Mouse (Mus musculus) cerebellum, adult 2 months (tissue): ENCODE results near the gene Plek2. TPM values are rescaled to one million over a fixed set of nuclear protein-coding genes. Genes with fewer than 3 reads are reported as not detected.
A peak's percentile ranks its signal among the peaks of the same experiment; 100 is the strongest.

Source experiments
- DNase-seq, 2 experiments: peaks; one replicate each; pipeline ENCODE4 v3.0.0; 2021
- H3K27ac ChIP-seq: fragments of 200-500 bp; 2 replicates; pipeline ENCODE4 v1.5.1; 2012; ENCODE audit warnings: low read length, control low read depth, inconsistent platforms; ENCODE audit not compliant: insufficient read depth
- H3K27me3 ChIP-seq: fragments of 200-500 bp; 2 replicates; pipeline ENCODE4 v1.6.1; 2012; ENCODE audit warnings: inconsistent platforms, mild to moderate bottlenecking, low read length, moderate library complexity; ENCODE audit not compliant: control insufficient read depth, insufficient read depth
- H3K4me1 ChIP-seq: fragments of 200-500 bp; 2 replicates; pipeline ENCODE4 v1.6.1; 2011; ENCODE audit warnings: low read length; ENCODE audit not compliant: control insufficient read depth, insufficient read depth
- H3K4me3 ChIP-seq: fragments of 200-500 bp; replicated peaks from 2 replicates; pipeline ENCODE3; 2011; ENCODE audit warnings: mild to moderate bottlenecking, low read depth, low read length, control low read depth; ENCODE audit not compliant: insufficient read depth
- CTCF ChIP-seq: fragments of 200-500 bp; IDR thresholded peaks from 2 replicates; pipeline ENCODE4 v1.5.1; 2011; ENCODE audit warnings: low read depth, mild to moderate bottlenecking, control low read depth, low read length, moderate library complexity, borderline replicate concordance; ENCODE audit not compliant: insufficient read depth
- POLR2A ChIP-seq: fragments of 200-500 bp; IDR thresholded peaks from 2 replicates; pipeline ENCODE4 v1.6.1; 2011; ENCODE audit warnings: low read length, control low read depth, borderline replicate concordance; ENCODE audit not compliant: insufficient read depth
- WGBS: fragments of 180-500 bp; shearing (Covaris S2); methylation state at CpG from one replicate; pipeline ENCODE4 v1.1.7; 2018; 5-methylcytosine and 5-hydroxymethylcytosine counted together
- polyA plus RNA-seq: library from polyadenylated mRNA; depleted of rRNA; stranded (reverse); fragments of >200 nt; gene quantifications from 2 replicates; pipeline ENCODE4 v1.2.3, GENCODE M21; 2012

Gene Plek2
- polyA plus RNA-seq, 1 experiment: 0.80 TPM

DNA sequence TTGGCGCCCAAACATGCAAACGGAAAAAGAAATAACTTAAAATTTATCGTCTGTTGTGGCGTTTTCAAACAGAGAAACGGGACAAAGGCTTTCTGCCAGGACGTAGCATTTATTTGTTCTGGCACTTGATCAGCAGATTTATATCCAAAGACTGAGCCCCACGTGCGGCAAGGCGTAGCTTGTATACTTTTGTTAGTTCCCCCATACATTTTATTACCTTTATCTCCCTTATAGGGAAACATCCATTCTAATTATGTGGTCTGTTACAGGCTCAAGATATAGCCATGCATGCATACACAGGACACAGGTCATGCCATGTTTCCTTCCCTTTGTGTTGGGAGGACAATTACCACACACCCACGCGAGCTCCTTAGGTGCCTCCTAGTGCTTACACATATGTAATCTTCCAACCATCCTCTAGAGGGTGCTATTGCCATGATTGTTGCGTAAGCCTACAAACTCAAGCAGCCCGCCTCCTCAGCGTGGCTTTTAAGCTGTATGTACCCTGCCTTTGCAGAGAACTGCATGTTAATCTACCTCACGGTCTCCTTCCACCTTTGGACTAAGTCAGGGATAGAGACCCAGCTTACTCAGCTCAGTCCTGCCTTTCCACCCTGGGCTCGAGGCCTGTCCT is 12.4 kb upstream of the Plek2 start:
- H3K4me1 ChIP-seq: peaks cover 2% of the 10 kb centered on the region; the same call in 1 of the 2 replicates
- 30% methylated on average over 16 of the region's 16 CpGs for WGBS
- no peaks in the 10 kb centered on the region for H3K27me3 ChIP-seq
- TF ChIP-seq POLR2A (no peak), CTCF (peak; percentile 89)
- DNase-seq: peak; percentile 76 to 86
- H3K4me3 ChIP-seq: peak overlapping the region; percentile 13
- H3K27ac ChIP-seq: no peak overlapping the region

DNA sequence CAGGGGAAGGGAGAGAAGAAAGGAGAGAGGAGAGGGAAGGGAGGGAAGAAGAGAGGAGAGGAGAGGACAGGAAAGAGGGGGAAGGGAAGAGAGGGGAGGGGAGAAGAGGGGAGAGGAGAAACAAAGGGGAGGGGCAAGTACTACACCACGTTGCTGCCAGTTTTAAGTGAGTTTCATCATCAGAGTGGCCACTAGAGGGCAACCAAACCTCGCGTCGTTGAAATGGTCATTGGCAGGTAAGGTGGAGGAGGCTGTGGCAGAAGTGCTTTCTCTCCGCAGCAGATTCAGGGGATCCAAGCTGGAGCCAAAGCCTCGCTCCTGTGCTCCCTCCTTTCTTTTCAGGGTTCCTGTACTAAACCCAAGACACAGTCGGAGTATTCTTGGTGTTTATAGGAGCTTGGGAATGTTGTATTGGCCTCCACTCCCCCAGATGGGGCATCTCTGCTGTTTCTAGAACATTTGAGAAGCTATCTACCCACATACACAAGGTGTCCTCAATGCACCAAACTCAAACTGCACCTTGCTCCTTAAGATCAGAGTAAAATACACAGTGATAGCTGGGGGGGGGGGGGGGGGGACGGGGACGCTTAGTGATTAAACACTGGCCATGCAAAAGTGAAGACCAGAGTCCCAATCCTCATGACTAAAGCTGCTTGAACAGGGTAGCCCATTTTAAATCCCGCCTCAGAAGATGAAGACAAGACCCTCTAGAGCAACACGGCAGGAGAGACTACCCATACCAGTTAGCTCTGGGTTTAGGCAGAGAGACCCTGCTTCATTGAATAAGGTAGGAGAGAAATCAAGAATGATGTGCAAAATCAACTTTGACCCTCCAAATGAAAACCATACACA is 11.7 kb upstream of the Plek2 start:
- peaks cover 2% of the 10 kb centered on the region; the same call in 1 of the 2 replicates for H3K4me1 ChIP-seq
- 16% methylated on average over 11 of the region's 11 CpGs for WGBS
- H3K27ac ChIP-seq: peak overlapping the region; percentile 67; the same call in 1 of the 2 replicates
- H3K4me3 ChIP-seq: peak overlapping the region; percentile 25
- peak; percentile 89 to 93 for DNase-seq
- H3K27me3 ChIP-seq: no peaks in the 10 kb centered on the region
- TF ChIP-seq CTCF: peak; percentile 96
- TF ChIP-seq POLR2A: no peak

DNA sequence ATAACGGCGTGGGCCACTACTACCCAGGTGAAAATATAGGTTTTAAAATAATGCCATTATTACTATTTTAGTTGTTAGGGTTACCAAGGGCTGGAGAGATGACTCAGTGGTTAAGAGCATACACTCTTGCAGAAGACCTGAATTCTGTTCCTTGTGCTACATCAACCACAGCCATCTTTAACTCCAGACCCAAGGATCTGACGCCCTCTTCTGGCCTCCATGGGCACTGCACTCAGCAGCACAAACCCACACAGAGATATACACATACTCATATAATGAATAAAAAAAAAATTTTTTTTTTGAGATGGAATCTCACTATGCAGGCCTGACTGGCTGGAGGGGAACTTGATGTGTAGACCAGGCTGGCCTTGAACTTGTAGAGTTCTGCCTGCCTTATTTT is 9.5 kb upstream of the Plek2 start:
- peaks cover 2% of the 10 kb centered on the region; the same call in 1 of the 2 replicates for H3K4me1 ChIP-seq
- no peak overlapping the region for H3K4me3 ChIP-seq
- no peak for DNase-seq
- TF ChIP-seq POLR2A (no peak), CTCF (no peak)
- no peaks in the 10 kb centered on the region for H3K27me3 ChIP-seq
- H3K27ac ChIP-seq: no peak overlapping the region
- 79% methylated on average over 3 of the region's 3 CpGs for WGBS

DNA sequence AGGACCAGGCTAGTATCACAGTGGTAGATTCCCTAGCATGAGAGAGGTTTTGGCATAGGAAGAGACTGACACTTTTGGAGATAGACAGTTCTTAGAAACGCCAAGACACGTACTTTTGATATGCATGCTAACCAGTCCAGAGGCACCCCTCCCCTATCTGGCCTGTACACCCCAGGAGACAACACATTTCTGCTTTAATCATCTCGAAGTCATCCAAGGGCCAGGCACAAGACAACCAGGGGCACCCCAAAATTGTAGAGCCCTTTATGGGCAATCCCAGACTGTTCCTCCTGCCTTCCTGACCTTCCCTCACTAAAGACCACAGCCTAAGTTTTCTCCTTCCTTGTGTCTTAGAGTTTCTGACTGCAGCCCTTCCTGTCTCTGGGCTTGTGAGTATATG is 8.8 kb upstream of the Plek2 start:
- H3K4me3 ChIP-seq: no peak overlapping the region

DNA sequence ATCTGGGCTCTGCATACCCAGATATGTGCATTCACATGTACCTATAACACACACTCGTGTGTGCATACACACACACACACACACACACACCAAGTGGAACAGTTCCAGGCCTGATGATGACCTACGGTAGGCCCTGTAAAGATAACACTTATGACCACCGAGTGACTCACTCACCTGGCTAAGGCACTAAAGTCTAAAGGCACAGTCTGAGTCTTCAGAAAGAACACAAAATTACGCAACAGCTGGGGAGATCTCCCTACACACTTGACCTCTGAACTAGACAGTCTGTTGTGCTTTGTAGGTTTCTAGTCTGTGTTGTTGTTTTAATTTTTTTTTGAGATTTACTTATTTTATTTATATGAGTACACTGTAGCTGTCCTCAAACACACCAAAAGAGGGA is 7.7 kb upstream of the Plek2 start:
- Histone ChIP-seq H3K4me1 (peaks cover under 1% of the 10 kb centered on the region; the same call in 1 of the 2 replicates), H3K27ac (no peak overlapping the region), H3K4me3 (no peak overlapping the region), H3K27me3 (no peaks in the 10 kb centered on the region; the same call in 1 of the 2 replicates)
- no peak for DNase-seq
- WGBS: 92% methylated on average over 4 of the region's 4 CpGs
- TF ChIP-seq CTCF (no peak), POLR2A (no peak)

More for the DNA sequence above, 8.8 kb upstream of the Plek2 start:
- Histone ChIP-seq H3K27ac (no peak overlapping the region), H3K4me1 (peaks cover 2% of the 10 kb centered on the region; the same call in 1 of the 2 replicates), H3K27me3 (no peaks in the 10 kb centered on the region; the same call in 1 of the 2 replicates)
- TF ChIP-seq CTCF (no peak), POLR2A (no peak)
- no peak for DNase-seq
- 64% methylated on average over 3 of the region's 3 CpGs for WGBS

DNA sequence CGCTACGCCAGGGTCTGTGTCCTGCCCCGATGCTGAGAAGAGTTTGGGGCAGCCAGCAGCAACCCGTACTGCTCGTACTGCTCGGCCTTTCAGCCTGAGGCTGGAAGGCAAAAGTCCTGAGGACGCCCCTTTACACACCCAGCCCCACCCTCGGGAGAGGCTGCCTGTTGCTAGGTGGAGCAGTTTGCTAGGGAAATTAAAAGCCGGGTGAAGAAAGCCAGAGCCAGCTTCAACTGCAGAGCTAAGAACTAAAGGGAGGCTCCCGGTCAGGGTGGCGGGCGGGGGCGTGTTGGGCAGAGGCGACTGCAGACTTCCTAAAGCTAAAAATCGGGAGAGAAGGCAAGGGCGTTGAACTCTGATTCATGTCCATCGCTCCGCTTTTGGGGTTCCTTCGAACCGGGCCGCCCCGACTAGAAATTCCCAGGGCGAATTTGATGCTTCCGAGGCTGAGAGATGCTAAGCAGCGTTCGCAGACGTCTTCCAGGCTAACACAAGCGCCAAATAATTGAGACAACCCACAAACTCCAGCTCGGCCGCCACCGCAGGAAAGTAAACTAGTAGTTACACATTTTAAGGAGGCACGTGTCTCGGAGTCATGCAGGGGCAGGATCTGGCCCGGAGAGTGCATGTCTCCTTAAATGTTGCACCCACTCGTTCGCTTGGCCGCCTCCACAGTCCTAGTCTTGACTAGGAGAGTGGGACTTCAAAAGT is 5.1 kb upstream of the Plek2 start:
- no peaks in the 10 kb centered on the region for H3K4me1 ChIP-seq
- no peaks in the 10 kb centered on the region; the same call in 1 of the 2 replicates for H3K27me3 ChIP-seq
- no peak overlapping the region for H3K27ac ChIP-seq
- 7% methylated on average over 37 of the region's 37 CpGs for WGBS
- no peak for TF ChIP-seq POLR2A
- TF ChIP-seq CTCF: no peak
- H3K4me3 ChIP-seq: no peak overlapping the region
- DNase-seq: peak in 1 of 2 experiments; percentile 17

DNA sequence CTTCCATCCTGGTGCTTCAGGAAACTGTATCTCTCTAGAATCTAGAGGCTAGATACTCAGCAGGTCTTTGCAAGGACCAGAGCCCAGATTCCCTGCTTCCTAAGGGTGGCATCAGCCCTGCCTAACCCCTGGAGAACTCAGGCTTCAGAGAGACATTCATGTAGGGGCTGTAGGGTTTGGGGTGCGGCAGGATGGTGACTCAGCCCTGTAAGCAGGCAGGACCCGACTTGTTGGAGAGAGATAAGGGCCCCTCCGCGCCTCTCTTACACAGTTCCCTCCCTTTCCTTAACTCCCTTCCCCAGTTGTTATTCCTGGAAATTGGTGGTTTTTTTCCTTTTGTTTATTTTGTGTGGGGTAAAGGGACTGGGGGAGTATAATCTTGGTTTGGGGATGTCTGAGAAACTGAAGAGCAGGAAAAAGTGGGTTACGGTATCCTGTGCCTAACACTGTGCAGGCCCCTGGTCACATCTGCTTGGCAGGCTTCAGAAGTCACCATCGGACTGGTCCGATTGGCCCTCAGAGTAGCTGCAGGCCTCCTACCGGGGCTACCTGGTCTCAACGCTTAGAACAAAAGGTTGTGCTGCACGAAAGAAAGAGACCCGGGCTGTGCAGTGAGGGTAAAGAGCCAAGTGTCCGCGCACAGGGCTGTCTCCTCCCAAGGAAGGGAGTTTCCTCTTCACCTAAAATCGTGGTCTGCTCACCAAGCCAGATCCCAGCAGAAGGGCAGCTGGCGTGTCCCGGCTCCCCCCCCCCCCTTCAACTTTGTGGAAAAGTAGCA is 4.1 kb upstream of the Plek2 start:
- Histone ChIP-seq H3K4me3 (no peak overlapping the region), H3K27ac (no peak overlapping the region), H3K4me1 (no peaks in the 10 kb centered on the region), H3K27me3 (no peaks in the 10 kb centered on the region; the same call in 1 of the 2 replicates)
- DNase-seq: no peak
- 32% methylated on average over 16 of the region's 16 CpGs for WGBS
- TF ChIP-seq CTCF (no peak), POLR2A (no peak)
